ENCODE assay signal across 8 mouse cellular contexts in genomic region chr11:100485801-100486538, GRCm38 (mm10). TPM values are rescaled to one million over a fixed set of nuclear protein-coding genes. Genes with fewer than 3 reads are reported as not detected.
DNase-seq lines count a peak whose midpoint lies in the region; ATAC-seq lines count a peak whose summit lies in the region.

No protein-coding gene starts in this region.

- 90% methylated on average over 8 of the region's 8 CpGs for WGBS in midbrain, embryonic 11.5 days
- WGBS in midbrain, embryonic 16.5 days: 89% methylated on average over 8 of the region's 8 CpGs

- DNase-seq in adrenal gland, postnatal 14 days: peak; percentile 38
- no peak for DNase-seq in adrenal gland, postnatal 25 days
- DNase-seq in midbrain, embryonic 11.5 days (ENCODE audit: low spot score, missing footprints): peak; percentile 88
- DNase-seq in embryo, embryonic 11.5 days (ENCODE audit: low read depth, low spot score): peak; percentile 19
- DNase-seq in lung, postnatal 36 days: peak; percentile 59
- DNase-seq in layer of hippocampus, adult 11-12 months (ENCODE audit: low spot score): no peak
- no peak for DNase-seq in layer of hippocampus, postnatal 25 days (ENCODE audit: extremely low spot score in 1 of 2, low spot score in 1 of 2)

- H3K27ac ChIP-seq in midbrain, embryonic 11.5 days (ENCODE audit: low read depth, low read length): no peak overlapping the region
- no peak overlapping the region for H3K27ac ChIP-seq in midbrain, embryonic 16.5 days (ENCODE audit: low read length)

- H3K4me1 ChIP-seq in midbrain, embryonic 11.5 days (ENCODE audit: control insufficient read depth, insufficient read depth, low read length): no peaks in the 10 kb centered on the region
- no peaks in the 10 kb centered on the region for H3K4me1 ChIP-seq in midbrain, embryonic 16.5 days (ENCODE audit: control insufficient read depth, insufficient read depth, low read length)

- ATAC-seq in midbrain, embryonic 11.5 days (ENCODE audit: low FRiP score): no peak
- ATAC-seq in midbrain, embryonic 16.5 days: no peak

- H3K27me3 ChIP-seq in midbrain, embryonic 11.5 days (ENCODE audit: control insufficient read depth, insufficient read depth, low read length): no peaks in the 10 kb centered on the region
- no peaks in the 10 kb centered on the region for H3K27me3 ChIP-seq in midbrain, embryonic 16.5 days (ENCODE audit: control insufficient read depth, insufficient read depth, low read depth, low read length)

- no peaks in the 10 kb centered on the region for H3K9me3 ChIP-seq in midbrain, embryonic 11.5 days (ENCODE audit: control insufficient read depth, low read length)
- H3K9me3 ChIP-seq in midbrain, embryonic 16.5 days (replicated peaks; ENCODE audit: control insufficient read depth, low read length, poor library complexity, severe bottlenecking): no peaks in the 10 kb centered on the region

- H3K4me2 ChIP-seq in midbrain, embryonic 11.5 days: no peak overlapping the region
- no peak overlapping the region for H3K4me2 ChIP-seq in midbrain, embryonic 16.5 days (ENCODE audit: low read length)

- peaks cover 32% of the 10 kb centered on the region for H3K36me3 ChIP-seq in midbrain, embryonic 11.5 days (ENCODE audit: control insufficient read depth, insufficient read depth, low read length)
- H3K36me3 ChIP-seq in midbrain, embryonic 16.5 days (ENCODE audit: control insufficient read depth, insufficient read depth, low read length): peaks cover 44% of the 10 kb centered on the region

- H3K4me3 ChIP-seq in midbrain, embryonic 11.5 days (ENCODE audit: low read depth, low read length): no peak overlapping the region
- no peak overlapping the region for H3K4me3 ChIP-seq in midbrain, embryonic 16.5 days (ENCODE audit: low read depth, low read length)

- H3K9ac ChIP-seq in midbrain, embryonic 11.5 days (ENCODE audit: low read length): no peak overlapping the region
- H3K9ac ChIP-seq in midbrain, embryonic 16.5 days (ENCODE audit: low read depth, low read length): no peak overlapping the region

RNA-seq across cellular contexts. Expression of gene Klhl11, which starts 13.4 kb away (rescaled TPM):
- 42.9 and 44.2 TPM in 2 replicates for total RNA-seq in adrenal gland, postnatal 14 days (2021)
- total RNA-seq in adrenal gland, postnatal 25 days (2021): 55.1 and 62.2 TPM in 2 replicates
- polyA plus RNA-seq in midbrain, embryonic 11.5 days (2014; fragmentation: Nextera tagmentation; extraction: Ambion mirVana): 13.8 and 14.0 TPM in 2 replicates
- polyA plus RNA-seq in midbrain, embryonic 16.5 days (2015; fragmentation: Nextera tagmentation; extraction: Ambion mirVana): 10.3 and 11.0 TPM in 2 replicates
- 100 to 1,000 TPM; 106 to 113 TPM for total RNA-seq in layer of hippocampus, postnatal 25 days (2021)

RNA-seq across cellular contexts. Expression of gene Acly, which starts 41.8 kb away (rescaled TPM):
- total RNA-seq in adrenal gland, postnatal 14 days (2021): 805 and 809 TPM in 2 replicates
- 1,778 and 1,859 TPM in 2 replicates for total RNA-seq in adrenal gland, postnatal 25 days (2021)
- 298 and 314 TPM in 2 replicates for polyA plus RNA-seq in midbrain, embryonic 11.5 days (2014; fragmentation: Nextera tagmentation; extraction: Ambion mirVana)
- polyA plus RNA-seq in midbrain, embryonic 16.5 days (2015; fragmentation: Nextera tagmentation; extraction: Ambion mirVana): 218 and 229 TPM in 2 replicates
- 100 to 1,000 TPM; 107 to 112 TPM for total RNA-seq in layer of hippocampus, postnatal 25 days (2021)

RNA-seq across cellular contexts. Expression of gene Klhl10, which starts 44.3 kb away (rescaled TPM):
- 0.94 and 1.5 TPM in 2 replicates for total RNA-seq in adrenal gland, postnatal 14 days (2021)
- 1.2 and 1.3 TPM in 2 replicates for total RNA-seq in adrenal gland, postnatal 25 days (2021)
- 0.44 and 0.61 TPM in 2 replicates for polyA plus RNA-seq in midbrain, embryonic 11.5 days (2014; fragmentation: Nextera tagmentation; extraction: Ambion mirVana)
- 0.70 and 0.73 TPM in 2 replicates for polyA plus RNA-seq in midbrain, embryonic 16.5 days (2015; fragmentation: Nextera tagmentation; extraction: Ambion mirVana)
- total RNA-seq in layer of hippocampus, postnatal 25 days (2021): 1 to 10 TPM; 1.1 to 1.6 TPM

RNA-seq across cellular contexts. Expression of gene Nt5c3b, which starts 44.4 kb away (rescaled TPM):
- 51.5 and 57.5 TPM in 2 replicates for total RNA-seq in adrenal gland, postnatal 14 days (2021)
- 60.3 and 63.2 TPM in 2 replicates for total RNA-seq in adrenal gland, postnatal 25 days (2021)
- polyA plus RNA-seq in midbrain, embryonic 11.5 days (2014; fragmentation: Nextera tagmentation; extraction: Ambion mirVana): 88.9 and 91.6 TPM in 2 replicates
- polyA plus RNA-seq in midbrain, embryonic 16.5 days (2015; fragmentation: Nextera tagmentation; extraction: Ambion mirVana): 109 and 122 TPM in 2 replicates
- total RNA-seq in layer of hippocampus, postnatal 25 days (2021): 10 to 100 TPM; 50.2 to 52.4 TPM

RNA-seq across cellular contexts. Expression of gene Ttc25, which starts 59.4 kb away (rescaled TPM):
- 1.3 TPM in 2 replicates for total RNA-seq in adrenal gland, postnatal 14 days (2021)
- 4.1 and 5.5 TPM in 2 replicates for total RNA-seq in adrenal gland, postnatal 25 days (2021)
- 1.4 and 1.8 TPM in 2 replicates for polyA plus RNA-seq in midbrain, embryonic 11.5 days (2014; fragmentation: Nextera tagmentation; extraction: Ambion mirVana)
- polyA plus RNA-seq in midbrain, embryonic 16.5 days (2015; fragmentation: Nextera tagmentation; extraction: Ambion mirVana): 2.9 and 3.5 TPM in 2 replicates
- 1 to 10 TPM in 1 of 2 experiments, under 1 TPM in 1; 0.54 to 1.2 TPM for total RNA-seq in layer of hippocampus, postnatal 25 days (2021)

Comparison
In these comparisons a context has a peak if more than half of its experiments do, and no peak if none do; other contexts are left out.
1. DNase-seq: peak in adrenal gland, postnatal 14 days (single experiment), midbrain, embryonic 11.5 days (single experiment), embryo, embryonic 11.5 days (single experiment) and lung, postnatal 36 days (single experiment); none in adrenal gland, postnatal 25 days (single experiment), layer of hippocampus, adult 11-12 months (single experiment) and layer of hippocampus, postnatal 25 days (0 of 2).